Mouse (Mus musculus): ENCODE measurements around the gene Snapc1. TPM values are rescaled to one million over a fixed set of nuclear protein-coding genes. Genes with fewer than 3 reads are reported as not detected.

Snapc1 gene
- polyA plus RNA-seq, 1 experiment from 2014 or later, result 21.7 TPM

GRCm38 (mm10) chr12:73954785-73955184 is 9.5 kb upstream of the Snapc1 start:
- Histone ChIP-seq H3K4me1 (peaks cover 14% of the 10 kb centered on the region), H3K4me3 (no peak overlapping the region), H3K27ac (no peak overlapping the region), H3K9ac (no peak overlapping the region), H3K4me2 (no peak overlapping the region), H3K9me3 (no peaks in the 10 kb centered on the region), H3K36me3 (no peaks in the 10 kb centered on the region), H3K27me3 (no peaks in the 10 kb centered on the region)
- no peak for ATAC-seq (ENCODE audit: insufficient number of reproducible peaks, low FRiP score, low TSS enrichment, low read depth)
- 64% methylated on average over 5 of the region's 5 CpGs for WGBS

- H3K27me3 ChIP-seq, result no peaks in the 10 kb centered on the region
- H3K4me3 ChIP-seq, result no peak overlapping the region
- ATAC-seq (ENCODE audit: insufficient number of reproducible peaks, low FRiP score, low TSS enrichment, low read depth), result no peak
- H3K27ac ChIP-seq, result no peak overlapping the region
- no peaks in the 10 kb centered on the region for H3K9me3 ChIP-seq
- no peak overlapping the region for H3K4me2 ChIP-seq
- 85% methylated on average over 3 of the region's 3 CpGs for WGBS
- H3K9ac ChIP-seq, result no peak overlapping the region
- H3K4me1 ChIP-seq, result peaks cover 11% of the 10 kb centered on the region; the same call in 1 of the 2 replicates
- no peaks in the 10 kb centered on the region for H3K36me3 ChIP-seq
Measured at GRCm38 (mm10) chr12:73957676-73958075, 6.6 kb upstream of the Snapc1 start.

- no peak overlapping the region for H3K9ac ChIP-seq
- no peak overlapping the region for H3K4me3 ChIP-seq
- H3K27ac ChIP-seq, result no peak overlapping the region
- no peaks in the 10 kb centered on the region for H3K27me3 ChIP-seq
- ATAC-seq (ENCODE audit: insufficient number of reproducible peaks, low FRiP score, low TSS enrichment, low read depth), result no peak
- no peaks in the 10 kb centered on the region for H3K9me3 ChIP-seq
- H3K36me3 ChIP-seq, result no peaks in the 10 kb centered on the region
- no peak overlapping the region for H3K4me2 ChIP-seq
- 79% methylated on average over 2 of the region's 2 CpGs for WGBS
- no peaks in the 10 kb centered on the region for H3K4me1 ChIP-seq
Measured at GRCm38 (mm10) chr12:73958830-73959229, 5.5 kb upstream of the Snapc1 start.

DNA sequence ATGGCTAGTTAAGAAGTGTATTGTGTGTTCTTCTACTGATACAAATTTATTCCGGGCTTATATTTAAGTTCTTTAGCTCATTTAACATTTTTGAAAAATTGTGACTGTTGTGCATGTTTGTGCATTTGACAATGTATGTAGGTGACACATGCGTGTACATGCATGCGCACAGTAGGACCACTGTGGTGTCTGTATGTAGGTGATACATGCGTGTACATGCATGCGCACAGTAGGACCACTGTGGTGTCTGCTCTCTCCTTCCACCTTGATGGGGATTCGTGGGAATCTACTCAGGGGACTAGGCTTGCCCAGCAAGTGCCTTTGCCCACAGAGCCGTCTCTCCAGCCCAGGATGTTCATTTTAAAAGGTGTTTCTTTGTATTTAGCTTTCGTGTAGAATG is 4.9 kb downstream of the Snapc1 start:
- H3K9ac ChIP-seq, result no peak overlapping the region
- peaks cover 8% of the 10 kb centered on the region for H3K4me1 ChIP-seq
- H3K9me3 ChIP-seq, result no peaks in the 10 kb centered on the region
- no peak overlapping the region for H3K27ac ChIP-seq
- H3K4me2 ChIP-seq, result no peak overlapping the region
- no peak for ATAC-seq (ENCODE audit: insufficient number of reproducible peaks, low FRiP score, low TSS enrichment, low read depth)
- peaks cover 52% of the 10 kb centered on the region for H3K36me3 ChIP-seq
- H3K4me3 ChIP-seq, result no peak overlapping the region
- 97% methylated on average over 8 of the region's 8 CpGs for WGBS
- no peaks in the 10 kb centered on the region for H3K27me3 ChIP-seq

- Histone ChIP-seq H3K4me3 (no peak overlapping the region), H3K9ac (no peak overlapping the region), H3K4me2 (no peak overlapping the region), H3K27ac (no peak overlapping the region), H3K4me1 (no peaks in the 10 kb centered on the region), H3K9me3 (no peaks in the 10 kb centered on the region), H3K27me3 (no peaks in the 10 kb centered on the region), H3K36me3 (peaks cover 78% of the 10 kb centered on the region)
- no peak for ATAC-seq (ENCODE audit: insufficient number of reproducible peaks, low FRiP score, low TSS enrichment, low read depth)
- 90% methylated on average over 6 of the region's 6 CpGs for WGBS
Measured at GRCm38 (mm10) chr12:73974584-73974983, 10.3 kb downstream of the Snapc1 start.

DNA sequence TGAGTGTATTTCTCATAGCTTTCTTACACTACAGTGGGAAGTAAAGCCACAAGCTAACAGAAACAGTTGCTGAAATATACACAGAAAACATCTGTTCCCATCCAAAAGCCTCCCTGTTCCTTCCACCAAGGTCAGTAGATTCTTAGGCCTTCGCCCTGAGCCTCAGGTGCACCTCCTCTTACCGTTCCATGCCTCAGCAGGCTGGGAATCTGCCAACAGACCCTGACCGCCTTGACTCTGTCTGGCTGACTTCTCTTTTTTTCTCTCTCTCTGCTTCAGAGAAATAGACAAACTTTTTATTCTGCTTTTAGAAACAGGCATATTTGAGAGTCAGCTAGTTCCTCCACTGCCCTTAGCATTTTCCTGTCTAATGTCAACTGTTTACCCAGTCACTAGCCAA is 13.9 kb downstream of the Snapc1 start:
- Histone ChIP-seq H3K4me3 (no peak overlapping the region), H3K27ac (no peak overlapping the region), H3K4me2 (no peak overlapping the region), H3K36me3 (peaks cover 70% of the 10 kb centered on the region), H3K9me3 (no peaks in the 10 kb centered on the region), H3K4me1 (no peaks in the 10 kb centered on the region), H3K27me3 (no peaks in the 10 kb centered on the region), H3K9ac (no peak overlapping the region)
- WGBS, result 92% methylated on average over 3 of the region's 3 CpGs
- ATAC-seq (ENCODE audit: insufficient number of reproducible peaks, low FRiP score, low TSS enrichment, low read depth), result no peak

DNA sequence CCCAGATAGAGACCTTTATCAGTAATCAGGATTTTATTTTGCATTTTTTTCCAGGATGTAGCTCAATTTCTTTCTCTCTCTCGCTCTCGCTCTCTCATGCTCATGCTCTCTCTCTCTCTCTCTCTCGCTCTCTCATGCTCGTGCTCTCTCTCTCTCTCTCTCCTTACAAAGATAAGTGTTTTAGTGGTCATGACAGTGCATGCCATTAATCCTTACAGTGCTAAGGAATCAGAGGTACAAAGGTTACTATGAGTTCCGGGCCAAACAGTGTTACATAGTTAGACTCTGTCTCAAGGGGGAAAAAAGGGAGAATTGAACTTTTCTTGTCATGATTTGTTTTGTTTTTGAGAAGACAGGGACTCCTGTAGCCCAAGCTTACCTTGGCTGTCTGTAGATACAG is 15.4 kb downstream of the Snapc1 start:
- no peak overlapping the region for H3K27ac ChIP-seq
- peaks cover 71% of the 10 kb centered on the region for H3K36me3 ChIP-seq
- WGBS, result 93% methylated on average over 5 of the region's 5 CpGs
- no peaks in the 10 kb centered on the region for H3K4me1 ChIP-seq
- no peak for ATAC-seq (ENCODE audit: insufficient number of reproducible peaks, low FRiP score, low TSS enrichment, low read depth)
- no peak overlapping the region for H3K4me2 ChIP-seq
- H3K27me3 ChIP-seq, result no peaks in the 10 kb centered on the region
- H3K9ac ChIP-seq, result no peak overlapping the region
- H3K4me3 ChIP-seq, result no peak overlapping the region
- H3K9me3 ChIP-seq, result no peaks in the 10 kb centered on the region

- Histone ChIP-seq H3K4me3 (no peak overlapping the region), H3K4me1 (no peaks in the 10 kb centered on the region), H3K27me3 (no peaks in the 10 kb centered on the region), H3K9me3 (no peaks in the 10 kb centered on the region), H3K4me2 (no peak overlapping the region), H3K9ac (no peak overlapping the region), H3K27ac (no peak overlapping the region), H3K36me3 (peaks cover 68% of the 10 kb centered on the region)
- ATAC-seq (ENCODE audit: insufficient number of reproducible peaks, low FRiP score, low TSS enrichment, low read depth), result no peak
- WGBS, result 67% methylated on average over 14 of the region's 14 CpGs
Measured at GRCm38 (mm10) chr12:73982533-73982932, 18.3 kb downstream of the Snapc1 start.

- no peaks in the 10 kb centered on the region for H3K9me3 ChIP-seq
- H3K4me2 ChIP-seq, result no peak overlapping the region
- no peak overlapping the region for H3K4me3 ChIP-seq
- no peak for ATAC-seq (ENCODE audit: insufficient number of reproducible peaks, low FRiP score, low TSS enrichment, low read depth)
- 82% methylated on average over 7 of the region's 7 CpGs for WGBS
- H3K27me3 ChIP-seq, result no peaks in the 10 kb centered on the region
- H3K4me1 ChIP-seq, result no peaks in the 10 kb centered on the region
- peaks cover 37% of the 10 kb centered on the region for H3K36me3 ChIP-seq
- H3K9ac ChIP-seq, result no peak overlapping the region
- no peak overlapping the region for H3K27ac ChIP-seq
Measured at GRCm38 (mm10) chr12:73986299-73986698, 22.0 kb downstream of the Snapc1 start.

DNA sequence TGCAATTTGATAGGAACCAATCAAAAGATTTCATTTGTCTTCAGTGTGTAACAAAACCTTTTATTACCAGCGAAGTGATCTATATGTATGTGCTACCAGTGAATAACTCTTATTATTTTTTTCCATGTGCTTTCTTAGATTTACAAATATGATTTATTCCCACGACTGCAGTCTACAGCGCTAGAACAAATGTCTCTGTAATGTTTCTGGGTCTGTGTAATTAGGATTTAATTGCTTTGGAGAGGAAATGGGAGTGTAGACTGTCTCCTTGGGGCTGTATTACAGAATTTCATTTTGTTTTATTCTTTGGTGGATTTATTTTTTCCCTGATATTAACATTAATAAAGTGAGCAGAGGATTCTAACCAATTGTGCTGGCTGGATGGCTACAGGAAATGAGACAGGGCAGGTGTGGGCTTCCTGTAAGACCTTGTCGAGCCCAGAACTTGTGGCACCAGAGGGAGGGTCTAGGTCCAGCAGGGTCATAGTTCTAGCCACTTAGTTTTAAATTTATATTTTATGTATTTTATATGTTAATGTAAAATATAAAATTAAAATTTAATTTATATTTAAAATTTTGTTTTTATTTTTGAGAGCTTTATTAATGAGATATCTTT is 24.2 kb downstream of the Snapc1 start:
- no peak for ATAC-seq (ENCODE audit: insufficient number of reproducible peaks, low FRiP score, low TSS enrichment, low read depth)

DNA sequence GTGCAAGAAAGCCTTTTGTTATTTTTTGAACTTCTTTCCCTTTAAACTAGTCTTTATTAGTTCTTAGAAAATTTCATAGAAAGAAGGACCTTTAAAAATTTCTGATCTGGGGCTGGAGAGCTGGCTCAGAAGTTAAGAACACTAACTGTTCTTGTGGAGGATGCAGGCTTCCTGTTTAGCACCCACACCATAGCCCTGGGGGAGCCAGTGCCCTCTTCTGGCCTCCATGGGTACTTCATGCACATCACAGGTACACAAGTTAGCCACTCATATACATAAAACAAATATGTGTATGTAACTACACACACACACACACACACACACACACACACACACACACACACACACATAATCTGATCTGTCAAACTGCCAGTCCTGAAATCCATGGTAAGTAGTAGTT is 25.3 kb downstream of the Snapc1 start:
- H3K27ac ChIP-seq, result no peak overlapping the region
- ATAC-seq (ENCODE audit: insufficient number of reproducible peaks, low FRiP score, low TSS enrichment, low read depth), result no peak
- H3K27me3 ChIP-seq, result no peaks in the 10 kb centered on the region
- H3K4me3 ChIP-seq, result no peak overlapping the region
- no peaks in the 10 kb centered on the region for H3K4me1 ChIP-seq
- H3K36me3 ChIP-seq, result peaks cover 19% of the 10 kb centered on the region
- no peak overlapping the region for H3K9ac ChIP-seq
- no peak overlapping the region for H3K4me2 ChIP-seq
- no peaks in the 10 kb centered on the region for H3K9me3 ChIP-seq

More for the DNA sequence above, 24.2 kb downstream of the Snapc1 start:
- Histone ChIP-seq H3K27ac (no peak overlapping the region), H3K4me2 (no peak overlapping the region), H3K9me3 (no peaks in the 10 kb centered on the region), H3K36me3 (peaks cover 23% of the 10 kb centered on the region), H3K9ac (no peak overlapping the region), H3K4me3 (no peak overlapping the region), H3K27me3 (no peaks in the 10 kb centered on the region), H3K4me1 (no peaks in the 10 kb centered on the region)
- 71% methylated on average over 4 of the region's 4 CpGs for WGBS

DNA sequence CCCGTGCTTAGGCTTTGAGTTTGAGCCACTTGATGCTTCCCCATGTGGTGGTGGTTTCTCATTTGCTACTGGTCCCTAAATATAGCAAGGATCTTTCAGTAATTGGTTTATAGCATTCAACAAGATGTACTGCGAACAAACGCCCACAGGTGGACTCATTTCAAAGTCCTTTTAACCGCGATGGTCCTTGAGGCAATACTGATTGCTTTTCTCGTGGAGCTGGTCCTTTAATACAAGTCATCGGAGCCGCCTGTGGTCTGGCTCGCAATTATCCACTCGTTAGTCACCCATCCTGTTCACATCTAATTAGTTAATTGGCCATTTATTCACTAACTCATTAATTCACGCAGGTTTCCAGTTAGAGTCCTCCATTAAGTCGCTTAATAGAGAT is 32.6 kb downstream of the Snapc1 start:
- no peak overlapping the region for H3K27ac ChIP-seq
- H3K4me1 ChIP-seq, result peaks cover 12% of the 10 kb centered on the region
- H3K36me3 ChIP-seq, result no peaks in the 10 kb centered on the region
- H3K9ac ChIP-seq, result no peak overlapping the region
- no peaks in the 10 kb centered on the region for H3K9me3 ChIP-seq
- 36% methylated on average over 12 of the region's 12 CpGs for WGBS
- no peak overlapping the region for H3K4me2 ChIP-seq
- ATAC-seq (ENCODE audit: insufficient number of reproducible peaks, low FRiP score, low TSS enrichment, low read depth), result no peak
- peak overlapping the region; percentile 55; the same call in 1 of the 2 replicates for H3K4me3 ChIP-seq
- H3K27me3 ChIP-seq, result peaks cover 29% of the 10 kb centered on the region
